Mouse (Mus musculus) left cerebral cortex, postnatal 36 days (tissue): Measurements from ENCODE around the gene Mlph. TPM values are rescaled to one million over a fixed set of nuclear protein-coding genes. Genes with fewer than 3 reads are reported as not detected.

ENCODE experiments used
- DNase-seq, 2 experiments: peaks; one replicate each; pipeline ENCODE4 v3.0.0; 2021 to 2022; ENCODE audit warnings: low spot score in 2 of 2, mixed read lengths in 1 of 2
- intact Hi-C: fragments of 180-260 bp; cut with DNase I; formaldehyde crosslinking; loops from one replicate; pipeline ENCODE4 v1.15.1; 2025
- total RNA-seq, 2 experiments: library from RNA; stranded (reverse); gene quantifications; 2 replicates each; pipeline ENCODE4 v1.2.3; 2021

Gene Mlph
- total RNA-seq, 2 experiments from 2014 or later: 0.69 to 1.1 TPM

DNA sequence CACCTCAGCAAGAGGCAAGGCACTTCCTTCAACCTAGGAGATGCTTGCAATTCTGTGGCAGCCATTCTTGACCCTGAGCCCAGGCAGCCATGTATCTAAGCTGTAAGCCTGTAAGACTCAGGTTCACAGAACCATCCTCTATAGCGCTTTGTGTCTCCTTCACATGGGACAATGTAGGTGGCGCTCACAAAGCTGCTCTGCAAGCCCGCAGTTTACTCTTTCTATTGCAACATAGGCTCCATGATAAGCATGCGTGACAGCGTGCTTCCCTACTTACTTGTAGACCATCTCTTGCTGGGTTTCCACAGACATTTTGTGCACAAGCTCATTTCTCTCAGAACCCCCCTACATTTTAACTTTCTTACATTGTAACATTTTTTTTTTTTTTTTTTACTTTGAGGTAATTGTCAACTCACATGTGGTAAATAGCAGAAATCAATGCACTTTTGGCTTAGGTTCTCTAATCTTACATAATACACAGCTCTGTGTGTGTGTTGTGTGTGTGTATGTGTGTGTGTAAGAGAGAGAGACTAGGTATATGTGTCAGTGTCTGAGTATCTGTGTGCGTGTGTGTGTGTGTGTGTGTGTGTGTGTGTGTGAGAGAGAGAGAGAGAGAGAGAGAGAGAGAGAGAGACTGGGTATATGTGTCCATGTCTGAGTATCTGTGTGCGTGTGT, 10.0 kb upstream of the Mlph start:
- DNase-seq: no peak
- intact Hi-C loops: loop anchor here (5.0 kb wide), 1 partner anchor 153 kb away; no protein-coding TSS in a partner anchor

DNA sequence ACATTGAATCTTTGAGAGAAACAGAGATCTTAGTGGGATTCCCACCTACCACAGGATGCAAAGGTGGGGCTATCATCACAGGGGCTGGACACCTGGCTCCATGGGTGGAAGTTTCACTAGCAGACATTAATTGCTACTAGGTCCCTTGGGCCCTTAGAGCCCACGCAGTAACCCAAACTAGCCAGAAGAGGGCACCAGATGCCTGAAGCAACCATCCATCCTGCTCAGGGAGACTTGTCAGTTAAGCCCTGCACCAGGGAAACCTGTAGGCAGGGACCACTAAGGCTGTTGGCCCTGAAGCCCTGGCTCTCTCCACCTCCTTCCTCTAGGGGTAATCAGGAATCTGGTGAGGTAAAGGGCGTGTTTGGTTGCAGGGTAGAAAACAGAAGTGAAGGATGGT, 8.5 kb upstream of the Mlph start:
- DNase-seq: peak; percentile 38 to 43
- intact Hi-C loops: loop anchor here (2.0 to 5.0 kb wide), 2 partner anchors 50 to 154 kb away; no protein-coding TSS in a partner anchor

GRCm38 (mm10) chr1:90909161-90909560, 5.7 kb upstream of the Mlph start:
- no peak for DNase-seq
- intact Hi-C loops: loop anchor here (5.0 kb wide), 1 partner anchor 157 kb away; no protein-coding TSS in a partner anchor

DNA sequence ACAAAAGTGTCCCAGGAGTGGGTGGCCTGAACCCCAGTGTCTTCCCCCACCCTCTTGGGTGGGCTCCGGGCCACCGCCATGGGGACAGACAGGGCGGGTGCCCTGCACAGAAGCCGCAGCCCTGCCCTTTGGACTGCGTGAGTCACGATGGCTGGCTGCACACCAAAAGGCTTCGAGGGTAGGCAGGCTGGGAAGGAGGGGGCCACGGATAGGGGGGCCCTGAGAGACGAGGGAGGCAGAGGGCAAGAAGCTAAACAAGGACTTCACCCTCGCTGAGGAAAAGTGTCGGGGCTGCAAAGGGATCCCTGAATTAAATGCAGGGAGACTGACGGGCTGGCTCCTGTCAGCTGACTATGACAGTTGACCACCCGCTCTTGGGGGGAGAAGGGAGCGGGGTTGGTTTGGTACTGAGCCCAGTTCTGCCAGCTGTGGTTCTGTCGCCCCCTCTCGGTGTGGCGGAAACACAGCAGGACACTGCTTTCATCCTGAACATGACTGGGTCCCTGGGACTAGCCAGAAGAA, 5.2 kb upstream of the Mlph start:
- intact Hi-C loops: loop anchor here (5.0 kb wide), 1 partner anchor 157 kb away; no protein-coding TSS in a partner anchor
- DNase-seq: no peak

DNA sequence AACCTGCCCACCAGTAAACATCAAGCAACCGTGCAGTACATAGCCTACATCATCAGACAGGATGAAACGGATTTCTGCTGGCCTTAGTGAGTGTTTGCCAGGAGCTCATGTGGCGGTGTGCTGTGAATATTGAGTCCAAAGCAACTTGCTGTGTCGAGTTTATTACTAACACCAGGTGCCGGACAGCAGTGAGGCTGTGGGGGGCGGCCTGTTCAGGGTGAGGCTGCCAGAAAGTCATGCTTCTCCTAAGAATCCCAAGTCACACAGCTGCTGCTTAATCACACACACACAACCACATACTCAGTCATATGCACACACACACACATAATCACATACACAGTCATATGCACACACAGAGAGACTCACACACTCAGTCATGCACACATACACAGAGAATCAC, 1.7 kb upstream of the Mlph start:
- intact Hi-C loops: no loop called here
- DNase-seq: no peak

DNA sequence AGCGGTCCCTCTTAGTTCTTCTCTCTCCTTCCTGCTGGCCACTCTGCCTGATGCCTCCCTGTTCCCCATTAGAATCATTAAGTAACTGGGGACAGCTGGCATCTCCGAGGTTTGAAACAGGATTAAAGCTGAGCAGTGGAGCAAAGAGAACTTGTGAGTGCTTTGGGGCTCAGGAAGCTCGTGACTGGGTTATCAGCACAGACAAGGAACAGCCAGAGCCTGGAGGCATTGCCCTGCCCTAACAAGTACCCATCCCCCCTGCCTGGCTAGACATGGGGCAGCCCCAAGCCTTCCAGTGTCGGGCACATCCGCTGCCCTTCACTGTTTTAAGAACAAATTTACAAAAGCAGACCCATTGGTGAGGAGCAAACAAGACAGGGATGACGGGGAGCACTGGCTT, 2.6 kb downstream of the Mlph start:
- intact Hi-C loops: no loop called here
- no peak for DNase-seq

DNA sequence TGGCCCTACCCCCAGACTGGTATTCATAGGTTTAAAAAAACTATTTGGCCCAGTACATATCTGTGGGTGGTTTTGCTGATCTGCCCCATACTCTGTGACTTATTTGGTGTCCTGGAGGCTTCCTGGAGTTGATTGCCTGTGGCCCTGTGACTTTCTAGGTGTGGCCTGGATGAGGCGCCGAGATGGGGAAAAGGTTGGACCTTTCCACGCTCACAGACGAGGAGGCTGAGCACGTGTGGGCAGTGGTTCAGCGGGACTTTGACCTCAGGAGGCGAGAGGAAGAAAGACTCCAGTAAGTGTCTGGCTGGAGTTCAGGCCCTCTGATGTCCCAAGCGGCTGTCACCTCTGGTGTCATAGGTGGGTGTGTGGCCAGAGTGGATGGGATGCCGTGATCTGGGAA, 6.8 kb downstream of the Mlph start:
- no peak for DNase-seq
- intact Hi-C loops: loop anchor here (10.0 kb wide), 1 partner anchor 423 kb away; no protein-coding TSS in a partner anchor

DNA sequence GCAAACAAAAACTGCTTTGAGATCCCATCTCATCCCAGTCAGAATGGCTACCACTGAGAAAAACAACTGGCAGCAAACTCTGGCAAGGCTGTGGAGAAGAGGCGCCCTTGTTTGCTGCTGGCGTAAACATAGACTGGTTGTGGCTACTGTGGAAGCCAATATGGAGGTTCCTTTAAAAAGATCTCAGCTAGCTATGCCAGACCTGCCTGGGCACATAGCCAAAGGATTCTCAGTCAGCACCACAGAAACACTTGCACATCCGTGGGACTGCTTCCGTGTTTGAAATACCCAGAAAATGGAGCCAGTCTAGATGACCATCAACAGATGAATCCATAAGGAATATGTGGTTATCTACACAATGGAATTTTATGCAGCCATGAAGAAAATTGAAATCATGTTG, 11.1 kb downstream of the Mlph start:
- intact Hi-C loops: loop anchor here (10.0 kb wide), 1 partner anchor 419 kb away; no protein-coding TSS in a partner anchor
- no peak for DNase-seq

DNA sequence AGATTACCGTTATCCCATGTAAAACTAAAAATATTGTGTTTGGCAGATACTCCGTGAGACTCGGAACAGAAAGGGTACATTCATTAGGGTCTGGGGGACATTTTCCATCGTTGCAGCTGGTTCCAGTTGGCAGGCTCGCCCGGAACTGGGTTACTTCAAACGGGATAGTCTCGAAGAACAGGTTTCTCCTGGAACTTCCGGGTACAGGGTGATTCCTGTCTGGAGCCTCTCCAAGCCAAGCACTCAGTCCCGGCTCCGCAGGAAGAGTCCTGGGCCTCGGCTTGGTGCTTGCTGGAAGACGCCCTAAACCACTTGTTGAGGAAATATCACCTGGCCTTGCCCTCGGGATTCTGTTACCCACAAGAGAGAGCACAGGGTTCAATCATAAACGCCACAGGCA, 12.4 kb downstream of the Mlph start:
- no peak for DNase-seq
- intact Hi-C loops: loop anchor here (10.0 kb wide), 1 partner anchor 417 kb away; no protein-coding TSS in a partner anchor

DNA sequence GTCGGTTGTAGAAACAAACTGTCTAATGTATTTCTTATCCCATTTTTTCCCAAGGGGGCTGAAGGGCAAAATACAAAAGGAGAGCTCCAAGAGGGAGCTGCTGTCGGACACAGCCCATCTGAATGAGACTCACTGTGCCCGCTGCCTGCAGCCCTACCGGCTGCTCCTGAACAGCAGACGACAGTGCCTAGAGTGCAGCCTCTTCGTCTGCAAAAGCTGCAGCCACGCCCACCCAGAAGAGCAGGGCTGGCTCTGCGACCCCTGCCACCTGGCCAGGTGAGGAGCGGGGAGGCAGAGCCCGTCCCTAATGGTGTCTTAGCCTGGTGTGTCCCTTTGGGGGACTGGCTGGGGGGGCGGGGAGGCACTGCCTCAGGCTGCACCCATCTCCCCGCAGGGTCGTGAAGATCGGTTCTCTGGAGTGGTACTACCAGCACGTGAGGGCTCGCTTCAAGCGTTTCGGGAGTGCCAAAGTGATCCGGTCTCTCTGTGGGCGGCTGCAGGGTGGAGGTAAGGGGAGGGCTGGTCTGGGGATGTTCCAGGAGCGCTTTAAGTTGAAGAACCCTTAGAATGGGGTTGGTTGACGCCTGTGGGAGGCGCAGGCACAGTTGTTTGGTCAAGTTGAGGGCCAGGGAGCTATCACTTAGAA, 13.2 kb downstream of the Mlph start:
- no peak for DNase-seq
- intact Hi-C loops: loop anchor here (2.0 to 10.0 kb wide), 2 partner anchors 29 to 417 kb away; no protein-coding TSS in a partner anchor

- intact Hi-C loops: loop anchor here (2.0 to 10.0 kb wide), 2 partner anchors 28 to 416 kb away; no protein-coding TSS in a partner anchor
- DNase-seq: peak; percentile 76 to 84
Measured at GRCm38 (mm10) chr1:90928575-90928934, 13.7 kb downstream of the Mlph start.

GRCm38 (mm10) chr1:90933001-90933400, 18.1 kb downstream of the Mlph start:
- no peak for DNase-seq
- intact Hi-C loops: no loop called here

- intact Hi-C loops: no loop called here
- no peak for DNase-seq
Measured at GRCm38 (mm10) chr1:90936990-90937389, 22.1 kb downstream of the Mlph start.

- no peak for DNase-seq
Measured at GRCm38 (mm10) chr1:90939980-90940379, 25.1 kb downstream of the Mlph start.

DNA sequence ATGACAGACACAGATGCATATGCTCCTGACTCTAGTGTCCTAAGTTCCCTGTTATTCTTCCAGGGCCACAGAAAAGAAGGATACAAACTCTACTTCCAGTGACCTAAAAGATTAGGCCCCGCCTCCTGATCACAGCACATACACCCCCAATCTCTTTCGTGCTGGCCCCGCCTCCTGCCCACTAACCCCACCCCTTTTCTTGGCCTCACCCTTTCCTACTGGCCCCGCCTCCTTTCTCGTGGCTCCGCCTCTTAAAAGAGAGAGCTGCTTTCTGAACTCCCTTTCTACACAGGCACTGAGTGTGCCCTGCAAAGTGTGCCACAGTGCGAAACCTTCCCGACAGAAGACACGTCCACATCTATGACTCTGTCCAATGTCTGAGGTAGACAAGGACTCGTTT, 30.3 kb downstream of the Mlph start:
- no peak for DNase-seq
- intact Hi-C loops: no loop called here

More at GRCm38 (mm10) chr1:90939980-90940379, 25.1 kb downstream of the Mlph start:
- intact Hi-C loops: no loop called here

DNA sequence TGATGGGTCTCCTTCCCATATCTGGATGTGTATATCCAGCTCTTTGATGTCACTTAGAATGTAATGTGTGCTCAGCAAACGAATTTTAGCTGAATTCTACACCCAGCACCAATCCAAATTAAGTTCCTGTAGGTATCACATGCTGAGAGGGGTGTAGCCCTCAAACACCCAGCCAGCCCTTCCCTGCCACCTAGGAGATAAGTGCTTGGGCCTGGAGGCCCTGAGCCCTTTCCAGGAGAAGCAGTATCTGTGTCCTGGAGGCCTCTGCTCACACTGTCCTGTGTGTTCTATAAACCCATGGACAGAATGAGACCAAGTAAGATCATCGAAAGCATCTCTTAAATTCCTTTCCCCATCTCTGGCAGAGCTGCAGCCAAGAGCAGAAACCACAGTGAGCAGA, 32.4 kb downstream of the Mlph start:
- DNase-seq: no peak
- intact Hi-C loops: no loop called here

- intact Hi-C loops: no loop called here
- DNase-seq: no peak
Measured at GRCm38 (mm10) chr1:90949309-90949708, 34.4 kb downstream of the Mlph start.

DNA sequence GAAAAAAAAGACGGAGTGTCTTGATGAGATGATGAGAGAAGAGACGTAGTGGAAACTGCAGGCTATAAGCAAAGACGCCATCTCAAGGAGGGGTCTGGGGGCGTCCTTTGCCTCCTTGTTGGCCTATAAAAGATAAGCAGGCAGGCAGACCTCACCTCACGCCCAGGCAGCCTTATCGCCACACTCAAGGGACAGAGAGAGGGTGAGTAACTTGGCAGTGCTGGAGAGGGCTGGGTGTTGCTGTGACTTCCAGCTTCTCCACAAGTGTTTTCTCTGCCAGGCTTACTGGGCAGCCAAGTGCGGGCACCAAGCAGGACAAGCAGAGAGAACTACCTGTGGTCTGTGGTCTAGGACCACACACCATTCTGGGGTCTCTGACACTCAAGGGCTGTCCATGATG, 36.8 kb downstream of the Mlph start:
- no peak for DNase-seq
- intact Hi-C loops: no loop called here

- no peak for DNase-seq
- intact Hi-C loops: no loop called here
Measured at GRCm38 (mm10) chr1:90952808-90953207, 37.9 kb downstream of the Mlph start, which contains the start of gene Prlh. TSS of gene Prlh (plus strand) at chr1:90953108.

- intact Hi-C loops: no loop called here
Measured at GRCm38 (mm10) chr1:90953688-90954087, 38.8 kb downstream of the Mlph start.

More at GRCm38 (mm10) chr1:90953688-90954087, 38.8 kb downstream of the Mlph start:
- DNase-seq: no peak
